Mouse (Mus musculus): ENCODE measurements at regions not wholly inside any gene's neighbourhood (a gene's known extent, or its start where the extent isn't known, plus 50 kb on each side); places are given as distances from the start of the nearest gene placed in this dataset.

DNA sequence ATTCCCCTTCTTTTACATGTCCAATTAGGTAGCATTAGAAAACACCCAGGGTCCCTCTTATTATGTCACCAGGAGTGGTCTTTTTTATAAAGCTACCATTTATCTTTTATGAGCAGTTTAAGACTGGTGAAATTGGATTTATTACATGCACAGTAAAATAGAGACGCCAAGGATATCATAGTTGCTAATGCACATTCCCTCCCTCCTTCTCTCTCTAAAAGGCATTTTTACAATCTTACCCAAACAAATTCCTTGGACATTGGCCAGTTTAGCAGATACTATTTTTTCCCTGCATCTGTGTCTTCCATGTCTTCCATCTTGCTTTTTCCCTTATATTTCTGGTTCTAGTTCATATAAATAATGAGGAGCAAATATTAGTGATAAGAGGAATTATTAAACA lies 186.7 kb upstream of the Robo2 start:
- DNase-seq (ENCODE audit: low spot score in 2 of 2), result no peak

- DNase-seq (ENCODE audit: low spot score in 2 of 2), result no peak
These were observed 186.2 kb upstream of the Robo2 start for GRCm38 (mm10) chr16:74597735-74598340.

- no peak for DNase-seq (ENCODE audit: low spot score in 2 of 2)
These were observed 180.3 kb upstream of the Robo2 start for GRCm38 (mm10) chr16:74591896-74592295.

GRCm38 (mm10) chr16:74582645-74583423 lies 171.2 kb upstream of the Robo2 start:
- DNase-seq (ENCODE audit: low spot score in 2 of 2), result no peak

GRCm38 (mm10) chr16:74548374-74548773 lies 136.7 kb upstream of the Robo2 start:
- no peak for DNase-seq (ENCODE audit: low spot score in 2 of 2)

DNA sequence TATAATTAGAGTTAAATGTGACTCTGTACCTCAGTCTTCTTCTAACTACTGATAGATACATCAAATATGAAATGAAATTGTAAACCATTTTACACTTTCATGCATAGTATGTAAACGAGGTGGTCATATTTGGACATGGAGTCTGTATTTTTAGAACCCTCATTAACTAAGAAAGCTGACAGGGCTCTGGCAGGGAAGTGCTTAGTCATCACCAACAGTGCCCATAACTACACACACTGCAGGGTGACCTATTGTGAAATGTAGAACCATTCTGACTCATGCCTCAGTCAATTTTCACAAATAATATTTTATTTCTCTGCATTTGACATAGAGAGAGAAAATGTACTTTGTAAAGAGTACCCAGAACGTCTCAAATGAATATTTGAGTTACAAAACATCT lies 118.9 kb upstream of the Robo2 start:
- DNase-seq (ENCODE audit: low spot score in 2 of 2), result no peak

GRCm38 (mm10) chr16:74528245-74528644 lies 116.6 kb upstream of the Robo2 start:
- no peak for DNase-seq (ENCODE audit: low spot score in 2 of 2)

DNA sequence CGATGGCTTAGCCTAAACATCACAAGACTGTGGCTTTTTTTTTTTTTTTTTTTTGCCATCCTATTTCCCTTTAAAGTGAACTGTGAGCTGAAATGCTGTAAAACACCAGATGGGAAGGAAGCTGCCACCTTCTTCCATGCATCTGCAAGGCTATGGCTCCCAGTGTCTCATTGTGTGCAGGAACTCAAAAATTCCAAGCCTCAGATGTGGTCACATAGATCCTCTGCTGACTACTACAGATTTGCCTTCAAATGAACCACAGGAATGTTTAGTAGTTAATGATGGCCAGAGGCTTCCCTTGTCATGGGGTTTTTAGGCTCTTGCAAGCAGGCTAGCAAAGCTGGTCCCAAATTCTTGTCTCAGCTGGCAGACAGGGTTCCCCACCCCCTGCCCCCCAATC lies 114.9 kb upstream of the Robo2 start:
- no peak for DNase-seq (ENCODE audit: low spot score in 2 of 2)

GRCm38 (mm10) chr16:74520501-74520900 lies 108.9 kb upstream of the Robo2 start:
- no peak for DNase-seq (ENCODE audit: low spot score in 2 of 2)

GRCm38 (mm10) chr16:74517888-74518287 lies 106.3 kb upstream of the Robo2 start:
- DNase-seq (ENCODE audit: low spot score in 2 of 2), result no peak

DNA sequence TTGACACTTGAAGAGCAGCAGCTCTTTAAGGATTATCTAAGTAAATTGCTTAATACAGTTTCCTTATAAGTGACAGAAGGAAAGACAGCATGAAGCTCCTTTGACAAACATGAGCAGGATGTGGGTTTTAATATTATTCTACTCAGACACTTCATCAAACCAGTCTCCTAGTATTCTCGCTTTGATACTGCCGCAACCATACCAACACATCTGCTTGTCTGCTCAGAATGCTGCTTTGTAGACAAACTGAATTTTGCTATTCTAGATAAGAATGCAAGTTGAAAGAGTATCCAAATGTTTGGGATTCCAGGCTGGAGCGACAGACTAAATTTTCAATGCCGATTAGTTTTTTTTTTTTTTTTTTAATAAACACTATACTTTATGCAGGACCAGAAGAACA lies 105.7 kb upstream of the Robo2 start:
- DNase-seq (ENCODE audit: low spot score in 2 of 2), result no peak

DNA sequence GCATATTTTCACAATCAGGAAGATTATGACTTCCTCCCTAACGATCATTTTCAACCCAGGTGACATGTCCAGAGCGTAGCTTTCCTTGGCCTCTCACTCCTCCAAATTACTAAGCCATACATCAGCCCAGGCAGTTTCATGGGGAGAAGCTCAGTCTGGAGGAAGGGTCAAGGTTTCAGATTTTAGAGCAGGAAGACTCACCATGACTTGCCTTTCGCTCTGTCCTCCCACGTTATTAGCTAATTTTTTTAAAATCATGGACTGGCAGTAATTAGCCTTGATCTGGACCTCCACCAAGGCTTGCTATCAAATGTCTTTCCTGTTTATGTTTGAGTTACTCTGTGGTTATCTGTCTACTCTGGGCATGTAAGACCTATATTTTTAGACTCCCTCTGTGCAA lies 102.9 kb upstream of the Robo2 start:
- DNase-seq (ENCODE audit: low spot score in 2 of 2), result no peak

DNA sequence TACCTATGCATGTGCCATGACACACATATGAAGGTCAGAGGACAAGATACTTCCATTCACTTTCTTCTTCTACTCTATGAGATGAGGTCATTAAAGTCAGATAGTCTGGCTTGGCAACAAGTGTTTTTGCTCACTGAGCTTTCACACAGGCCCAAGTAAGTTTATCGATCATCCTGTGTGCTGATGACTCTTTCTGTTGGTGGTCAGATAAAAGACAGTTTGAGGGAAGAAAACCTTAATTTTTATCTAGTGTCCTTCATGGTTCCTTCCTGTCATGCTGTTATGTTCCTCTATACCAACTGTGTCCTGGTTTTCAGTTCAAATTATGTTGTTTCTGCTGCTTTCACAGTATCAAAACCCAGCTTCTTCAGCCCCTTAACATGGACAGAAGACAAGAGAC lies 98.8 kb upstream of the Robo2 start:
- no peak for DNase-seq (ENCODE audit: low spot score in 2 of 2)

DNA sequence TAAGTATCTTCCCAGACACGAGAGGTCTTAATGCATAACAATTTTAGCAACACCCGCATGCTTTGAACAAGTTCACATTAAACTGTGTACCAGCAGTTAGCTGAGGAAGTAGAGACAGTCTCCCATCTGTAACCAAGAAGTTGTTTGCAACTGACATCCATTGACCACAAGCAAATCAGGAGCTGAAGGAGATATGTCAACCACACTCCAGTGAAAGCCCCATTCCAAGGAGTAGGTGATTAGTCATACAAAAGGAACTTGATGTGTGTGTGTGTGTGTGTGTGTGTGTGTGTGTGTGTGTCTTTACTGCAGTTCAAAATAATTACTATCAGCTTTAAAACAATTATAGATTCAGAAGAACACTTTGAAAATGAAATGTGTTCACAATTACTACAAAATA lies 97.9 kb upstream of the Robo2 start:
- DNase-seq (ENCODE audit: low spot score in 2 of 2), result no peak

DNA sequence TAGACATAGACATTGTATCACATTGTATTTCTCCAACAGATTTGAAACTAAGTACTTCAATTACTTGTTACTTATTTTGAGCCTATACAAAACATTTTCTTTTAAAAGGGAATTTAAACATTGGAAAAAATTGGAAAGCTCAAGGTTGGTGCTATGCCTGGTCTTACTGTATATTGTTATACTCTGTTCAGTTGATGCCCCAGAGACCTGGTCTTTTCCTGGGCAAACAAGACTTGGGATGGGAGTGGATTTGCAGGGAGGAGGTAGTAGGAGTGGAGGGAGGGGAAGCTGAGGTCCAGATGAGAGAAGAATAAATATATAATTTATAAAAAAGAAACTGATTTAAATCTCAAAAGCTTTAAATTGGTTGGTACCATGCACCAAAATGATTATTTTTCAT lies 95.1 kb upstream of the Robo2 start:
- no peak for DNase-seq (ENCODE audit: low spot score in 2 of 2)

DNA sequence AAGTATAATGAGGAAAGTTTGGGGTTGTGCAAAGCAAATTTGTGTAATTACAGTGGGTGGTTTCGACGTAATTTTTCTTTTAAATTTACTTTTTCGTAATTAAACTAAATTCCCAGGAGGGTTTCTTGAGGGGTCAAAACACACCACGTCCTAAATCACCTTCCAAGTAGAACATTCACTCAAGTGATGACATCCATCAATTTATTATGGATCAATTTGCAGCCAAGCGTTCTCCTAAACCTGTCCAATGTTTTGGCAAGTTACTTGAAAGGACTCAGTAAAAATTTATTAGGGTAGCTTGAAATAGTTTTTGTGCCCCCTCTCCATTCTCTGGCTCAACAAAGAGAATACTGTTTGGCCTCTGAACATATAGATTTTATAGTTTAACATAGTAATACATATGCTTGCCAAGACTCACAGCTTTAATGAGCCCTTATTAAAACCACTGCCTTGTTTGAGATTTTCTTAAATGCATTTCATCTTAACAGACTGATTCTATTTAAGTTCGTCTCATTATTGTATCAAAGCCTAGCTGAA lies 94.6 kb upstream of the Robo2 start:
- DNase-seq (ENCODE audit: low spot score in 2 of 2), result no peak

DNA sequence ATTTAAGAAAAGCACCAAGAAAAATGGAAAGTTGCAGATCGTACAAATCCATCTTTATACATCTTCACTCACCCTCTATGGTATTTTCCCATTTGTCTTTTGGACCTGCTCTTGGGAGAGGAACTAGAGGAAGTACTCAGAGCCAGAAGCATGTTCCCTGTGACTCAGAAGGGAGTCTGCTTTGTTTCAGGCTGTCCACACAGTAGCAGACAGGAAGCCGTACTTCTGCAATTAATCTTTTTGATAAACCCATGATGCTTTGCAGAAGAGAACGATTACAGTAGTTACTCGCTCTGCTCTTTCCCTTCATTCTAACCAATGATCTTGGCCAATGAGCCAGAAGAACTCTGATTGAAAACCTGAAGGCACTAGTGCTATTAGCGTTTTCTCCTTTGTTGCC lies 92.8 kb upstream of the Robo2 start:
- no peak for DNase-seq (ENCODE audit: low spot score in 2 of 2)

DNA sequence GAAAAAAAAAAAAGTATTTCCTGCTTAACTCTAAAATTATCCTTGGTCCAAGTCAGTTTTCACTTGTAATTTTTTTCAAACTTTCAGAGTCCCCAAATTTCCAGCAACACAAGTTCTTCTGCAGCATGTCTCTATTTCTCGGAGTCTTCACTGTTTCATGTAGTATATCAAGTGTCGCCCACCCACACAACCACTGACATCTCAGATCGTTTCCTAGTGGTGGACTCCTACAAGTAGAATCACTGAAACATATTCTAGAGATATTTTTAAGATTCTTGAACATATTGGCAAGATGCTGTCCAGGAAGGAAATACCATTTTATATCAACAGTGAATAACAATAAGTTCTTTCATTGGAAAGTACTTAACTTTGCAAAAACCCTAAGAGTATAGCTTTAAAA lies 89.1 kb upstream of the Robo2 start:
- no peak for DNase-seq (ENCODE audit: low spot score in 2 of 2)

GRCm38 (mm10) chr16:74467745-74468420 lies 56.3 kb upstream of the Robo2 start:
- no peak for DNase-seq (ENCODE audit: low spot score in 2 of 2)

- no peak for DNase-seq (ENCODE audit: low spot score in 2 of 2)
These were observed 55.5 kb upstream of the Robo2 start for GRCm38 (mm10) chr16:74467159-74467558.

DNA sequence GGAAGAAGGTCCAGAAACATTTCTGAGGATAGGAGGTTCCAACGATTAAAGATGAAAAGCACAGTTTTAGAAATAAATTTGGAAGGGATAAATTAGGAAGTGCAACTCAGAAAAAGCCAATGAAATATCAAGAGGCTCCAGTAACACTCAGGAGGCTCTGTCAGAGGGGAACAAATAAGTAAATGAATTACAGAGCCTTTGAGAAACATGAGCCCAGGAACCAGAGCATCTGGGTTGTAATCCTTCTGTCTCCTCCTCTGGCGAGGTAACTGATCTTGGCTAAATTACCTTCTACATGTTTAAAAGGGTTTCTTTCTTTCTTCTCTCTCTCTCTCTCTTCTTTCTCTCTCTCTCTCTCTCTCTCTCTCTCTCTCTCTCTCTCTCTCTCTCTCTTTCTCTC lies 53.2 kb upstream of the Robo2 start:
- no peak for DNase-seq (ENCODE audit: low spot score in 2 of 2)

- no peak for DNase-seq (ENCODE audit: low spot score in 2 of 2)
These were observed 52.7 kb upstream of the Robo2 start for GRCm38 (mm10) chr16:74464290-74464689.

DNA sequence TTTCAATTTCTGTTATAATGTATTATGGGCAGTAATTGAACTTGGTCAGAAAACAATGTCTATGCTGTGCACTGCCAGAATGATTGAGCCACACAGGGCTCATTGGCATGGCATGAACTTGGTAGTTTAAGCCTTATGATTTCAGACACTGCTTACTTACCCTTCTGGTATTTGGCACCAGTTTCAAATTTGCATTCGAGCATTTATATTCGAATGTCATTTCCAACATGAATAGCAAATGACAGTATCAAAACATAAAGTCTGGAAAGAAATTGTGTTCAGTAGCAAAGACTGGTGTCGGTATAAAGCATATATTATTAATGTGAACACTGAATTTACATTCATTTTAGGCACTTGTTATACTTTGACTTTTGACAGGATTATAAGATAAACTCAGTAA lies 50.8 kb upstream of the Robo2 start:
- DNase-seq (ENCODE audit: low spot score in 2 of 2), result no peak

Data from urinary bladder, postnatal 36 days (tissue).